Mouse (Mus musculus) midbrain, embryonic 14.5 days (tissue): ENCODE data around the gene Usp39. TPM values are rescaled to one million over a fixed set of nuclear protein-coding genes. Genes with fewer than 3 reads are reported as not detected.

Experiments
- ATAC-seq: fragments of 200-750 bp; cut with Nextera tagmentation; 2 replicates; pipeline ENCODE4 v1.8.0; 2017; ENCODE audit warnings: moderate number of reproducible peaks, moderate library complexity; ENCODE audit not compliant: low FRiP score, low TSS enrichment
- DNase-seq: peaks from one replicate; pipeline ENCODE4 v3.0.0-alpha.2; 2015
- H3K27ac ChIP-seq: fragments of 300-500 bp; sonication (generic); replicated peaks from 2 replicates; pipeline ENCODE4 v1.5.1; 2014; ENCODE audit warnings: mild to moderate bottlenecking, low read depth, low read length, moderate library complexity
- H3K27me3 ChIP-seq: fragments of 300-500 bp; sonication (generic); 2 replicates; pipeline ENCODE4 v1.6.1; 2014; ENCODE audit warnings: low read length, control low read depth, mixed read lengths; ENCODE audit not compliant: control insufficient read depth, insufficient read depth
- H3K36me3 ChIP-seq: fragments of 300-500 bp; sonication (generic); 2 replicates; pipeline ENCODE4 v1.6.1; 2014; ENCODE audit warnings: low read length, control low read depth; ENCODE audit not compliant: control insufficient read depth, insufficient read depth
- H3K4me1 ChIP-seq: fragments of 300-500 bp; sonication (generic); 2 replicates; pipeline ENCODE4 v1.6.1; 2014; ENCODE audit warnings: mild to moderate bottlenecking, antibody characterized with exemption, low read length, control low read depth; ENCODE audit not compliant: control insufficient read depth, insufficient read depth
- H3K4me2 ChIP-seq: fragments of 300-500 bp; sonication (generic); 2 replicates; pipeline ENCODE4 v1.6.1; 2014; ENCODE audit warnings: mild to moderate bottlenecking, low read length, moderate library complexity
- H3K4me3 ChIP-seq: fragments of 300-500 bp; sonication (generic); replicated peaks from 2 replicates; pipeline ENCODE4 v1.5.1; 2014; ENCODE audit warnings: low read depth, low read length
- H3K9ac ChIP-seq: fragments of 300-500 bp; sonication (generic); replicated peaks from 2 replicates; pipeline ENCODE4 v1.6.1; 2014; ENCODE audit warnings: mild to moderate bottlenecking, low read length, moderate library complexity
- H3K9me3 ChIP-seq: fragments of 300-500 bp; sonication (generic); 2 replicates; pipeline ENCODE4 v1.6.1; 2016; ENCODE audit warnings: low read length, control low read depth, mixed read lengths; ENCODE audit not compliant: control insufficient read depth
- WGBS: fragments of 180-500 bp; shearing (Covaris S2); extraction: QIAGEN DNeasy Blood & Tissue Kit; methylation state at CpG from one replicate; pipeline ENCODE4 v1.1.7; 2014; 5-methylcytosine and 5-hydroxymethylcytosine counted together
- polyA plus RNA-seq: library from polyadenylated mRNA; unstranded; fragments of >200 nt; fragmentation: Nextera tagmentation; extraction: Ambion mirVana; gene quantifications from 2 replicates; pipeline ENCODE4 v1.2.1, GENCODE M21; 2014

Usp39 gene
- polyA plus RNA-seq, 1 experiment from 2014 or later, result 60.6 TPM

DNA sequence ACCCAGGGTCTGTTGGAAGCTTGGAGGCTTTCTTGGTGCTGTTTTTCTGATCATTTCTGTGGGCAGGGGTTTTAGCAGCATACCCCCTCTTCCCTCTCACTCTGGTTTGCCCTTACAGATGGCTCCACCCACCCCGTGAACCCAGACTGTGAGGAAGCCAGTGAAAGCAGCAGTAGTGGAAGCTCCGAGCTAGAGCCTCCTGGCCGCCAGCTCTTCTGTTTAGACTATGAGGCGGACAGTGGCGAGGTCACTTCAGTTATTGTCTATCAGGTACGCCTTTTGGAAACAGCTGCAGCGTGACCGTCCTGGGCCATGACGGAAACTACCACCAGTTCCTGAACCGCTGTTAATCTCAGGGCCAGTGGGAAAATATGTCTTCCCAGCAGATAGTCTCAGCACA is 3.4 kb upstream of the Usp39 start:
- 78% methylated on average over 10 of the region's 10 CpGs for WGBS
- peak overlapping the region; percentile 86; the same call in 1 of the 2 replicates for H3K4me3 ChIP-seq
- ATAC-seq, result no peak

GRCm38 (mm10) chr6:72347166-72347941 is 2.4 kb upstream of the Usp39 start, which contains the start of gene 0610030E20Rik:
Gene 0610030E20Rik (plus strand): TSS chr6:72347317.
- Histone ChIP-seq H3K4me2 (peak within 1 kb of the TSS; percentile 71), H3K27me3 (no peaks in the 10 kb centered on the region), H3K4me3 (peak within 1 kb of the TSS; percentile 86), H3K9me3 (no peaks in the 10 kb centered on the region), H3K9ac (peak within 1 kb of the TSS; percentile 87), H3K36me3 (peaks cover 30% of the 10 kb centered on the region), H3K27ac (peak within 1 kb of the TSS; percentile 86), H3K4me1 (peaks cover 35% of the 10 kb centered on the region)
- ATAC-seq (peak; percentile 57; the same call in 1 of the 2 replicates), DNase-seq (peak; percentile 88)
- WGBS, result under 1% methylated on average over 72 of the region's 72 CpGs

More for the DNA sequence above, 3.4 kb upstream of the Usp39 start:
- Histone ChIP-seq H3K4me1 (peaks cover 34% of the 10 kb centered on the region), H3K9me3 (no peaks in the 10 kb centered on the region), H3K27me3 (no peaks in the 10 kb centered on the region), H3K36me3 (peaks cover 32% of the 10 kb centered on the region), H3K27ac (no peak overlapping the region), H3K4me2 (peak overlapping the region; percentile 71), H3K9ac (peak overlapping the region; percentile 87; the same call in 1 of the 2 replicates)
- DNase-seq, result no peak

GRCm38 (mm10) chr6:72346261-72346660 is 1.3 kb upstream of the Usp39 start:
- DNase-seq (no peak), ATAC-seq (no peak)
- 85% methylated on average over 4 of the region's 4 CpGs for WGBS
- H3K9ac ChIP-seq, result no peak overlapping the region
- no peaks in the 10 kb centered on the region for H3K27me3 ChIP-seq
- H3K4me1 ChIP-seq, result peaks cover 35% of the 10 kb centered on the region
- no peaks in the 10 kb centered on the region for H3K9me3 ChIP-seq
- no peak overlapping the region for H3K27ac ChIP-seq
- H3K4me2 ChIP-seq, result peak overlapping the region; percentile 71; the same call in 1 of the 2 replicates
- peaks cover 34% of the 10 kb centered on the region for H3K36me3 ChIP-seq
- no peak overlapping the region for H3K4me3 ChIP-seq

GRCm38 (mm10) chr6:72345633-72346032 is 649 bp upstream of the Usp39 start:
- Histone ChIP-seq H3K36me3 (peaks cover 28% of the 10 kb centered on the region), H3K9me3 (no peaks in the 10 kb centered on the region), H3K4me1 (peaks cover 35% of the 10 kb centered on the region), H3K4me2 (peak overlapping the region; percentile 83), H3K4me3 (peak overlapping the region; percentile 95), H3K27me3 (no peaks in the 10 kb centered on the region), H3K9ac (no peak overlapping the region; the same call in 1 of the 2 replicates), H3K27ac (no peak overlapping the region)
- WGBS, result 55% methylated on average over 6 of the region's 6 CpGs
- DNase-seq, result no peak
- no peak for ATAC-seq

DNA sequence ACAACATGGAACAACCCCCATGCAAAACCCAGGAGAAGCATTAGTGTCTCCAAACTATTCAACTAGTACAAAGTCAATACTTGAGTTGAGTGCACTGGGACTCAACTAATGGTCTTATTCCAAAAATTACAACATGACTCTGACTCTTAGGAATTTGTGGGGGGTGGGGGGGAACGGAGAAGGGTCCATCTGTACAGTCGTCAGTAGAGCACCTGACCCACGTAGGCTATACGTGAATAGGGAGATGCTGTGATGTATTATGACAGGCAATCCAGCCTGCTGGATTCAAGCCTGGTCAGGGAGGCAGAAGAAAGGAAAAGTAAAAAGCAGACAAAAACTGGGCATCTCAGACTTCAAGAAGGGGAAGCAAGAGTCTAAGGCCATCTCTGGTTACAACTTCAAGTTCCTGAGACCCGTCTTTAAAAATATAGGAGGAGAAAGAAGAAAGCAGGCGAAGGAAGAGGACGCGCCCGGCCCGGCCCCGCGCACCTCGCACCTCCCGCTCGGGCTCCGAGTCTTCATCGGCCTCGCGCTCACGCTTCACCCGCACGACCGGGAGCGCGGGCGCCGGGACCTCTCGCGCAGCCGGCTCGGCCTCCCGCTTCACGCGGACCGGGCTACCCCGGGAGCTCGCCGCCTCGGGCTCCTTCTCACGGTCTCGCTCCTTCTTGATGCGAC is 449 bp downstream of the Usp39 start:
- H3K27me3 ChIP-seq, result no peaks in the 10 kb centered on the region
- ATAC-seq, result peak; percentile 63
- DNase-seq, result no peak
- peak overlapping the region; percentile 80 for H3K9ac ChIP-seq
- H3K4me2 ChIP-seq, result peak overlapping the region; percentile 83
- WGBS, result under 1% methylated on average over 42 of the region's 42 CpGs
- H3K4me1 ChIP-seq, result peaks cover 35% of the 10 kb centered on the region
- peaks cover 23% of the 10 kb centered on the region for H3K36me3 ChIP-seq
- H3K4me3 ChIP-seq, result peak overlapping the region; percentile 95
- no peaks in the 10 kb centered on the region for H3K9me3 ChIP-seq
- H3K27ac ChIP-seq, result peak overlapping the region; percentile 71

- no peak for DNase-seq
- Histone ChIP-seq H3K27ac (no peak overlapping the region), H3K27me3 (no peaks in the 10 kb centered on the region), H3K9ac (no peak overlapping the region), H3K36me3 (peaks cover 50% of the 10 kb centered on the region), H3K4me1 (peaks cover 14% of the 10 kb centered on the region), H3K4me2 (no peak overlapping the region), H3K4me3 (no peak overlapping the region), H3K9me3 (no peaks in the 10 kb centered on the region)
- WGBS, result 61% methylated on average over 2 of the region's 2 CpGs
- no peak for ATAC-seq
Observed at GRCm38 (mm10) chr6:72340481-72340880, 4.5 kb downstream of the Usp39 start.

DNA sequence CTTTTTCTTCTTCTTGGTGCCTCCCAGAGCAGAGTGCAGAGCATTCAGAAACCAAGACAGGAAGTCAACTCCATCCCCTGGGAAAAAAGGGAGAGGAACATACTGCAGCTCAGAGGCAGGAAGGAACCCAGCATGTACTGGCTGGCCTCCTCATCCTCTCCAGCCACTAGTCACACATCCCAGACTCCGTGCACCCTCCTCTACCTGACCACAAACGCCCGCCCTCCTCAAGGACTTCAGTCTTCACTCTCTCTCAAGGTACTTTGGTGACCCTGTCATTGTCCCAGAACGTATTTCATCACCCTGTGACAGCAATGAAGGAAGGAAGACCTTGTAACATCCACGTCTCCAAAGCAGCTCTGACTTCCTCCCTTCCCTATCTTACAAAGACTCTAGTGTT is 11.9 kb downstream of the Usp39 start:
- Histone ChIP-seq H3K4me1 (no peaks in the 10 kb centered on the region), H3K4me3 (no peak overlapping the region), H3K36me3 (peaks cover 81% of the 10 kb centered on the region), H3K9me3 (no peaks in the 10 kb centered on the region), H3K27ac (no peak overlapping the region), H3K27me3 (no peaks in the 10 kb centered on the region), H3K4me2 (no peak overlapping the region), H3K9ac (no peak overlapping the region)
- no peak for DNase-seq
- ATAC-seq, result no peak
- WGBS, result 95% methylated on average over 5 of the region's 5 CpGs

DNA sequence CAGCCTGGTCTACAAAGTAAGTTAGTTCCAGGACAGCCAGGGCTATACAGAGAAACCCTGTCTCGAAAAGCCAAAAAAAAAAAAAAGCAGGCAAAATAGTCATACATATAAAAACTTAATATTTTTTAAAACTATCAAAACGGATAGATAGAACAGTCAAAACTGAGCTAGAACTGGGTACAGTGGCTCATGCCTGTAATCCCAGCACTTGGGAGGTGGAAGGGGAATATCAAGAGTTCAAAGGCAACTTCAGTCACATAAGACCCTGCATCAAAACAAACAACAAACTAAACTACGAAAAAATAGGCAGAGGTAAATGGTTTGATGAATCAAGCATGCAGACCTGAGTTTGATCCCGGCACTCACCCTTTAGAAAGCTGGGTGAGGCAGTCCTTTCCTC is 14.9 kb downstream of the Usp39 start:
- no peak overlapping the region for H3K4me3 ChIP-seq
- no peak overlapping the region for H3K4me2 ChIP-seq
- no peaks in the 10 kb centered on the region for H3K27me3 ChIP-seq
- peaks cover 78% of the 10 kb centered on the region for H3K36me3 ChIP-seq
- ATAC-seq, result no peak
- H3K4me1 ChIP-seq, result no peaks in the 10 kb centered on the region
- H3K27ac ChIP-seq, result no peak overlapping the region
- no peak for DNase-seq
- 96% methylated on average over 4 of the region's 4 CpGs for WGBS
- H3K9ac ChIP-seq, result no peak overlapping the region
- no peaks in the 10 kb centered on the region for H3K9me3 ChIP-seq
